Mouse (Mus musculus): ENCODE data around the gene Gm3893. TPM values are rescaled to one million over a fixed set of nuclear protein-coding genes. Genes with fewer than 3 reads are reported as not detected.

Gene Gm3893
- not detected for total RNA-seq (2023)

GRCm38 (mm10) chr4:42090907-42091306 lies at the start of gene Gm3893:
Gm3893 (plus strand) TSS chr4:42091207.

GRCm38 (mm10) chr4:42114517-42114916 lies 23.5 kb downstream of the Gm3893 start, which contains the start of gene Gm13304:
Gm13304 (plus strand) TSS chr4:42114817.

Other genes starting within 250 kb of the Gm3893 start
- gene Gm21541, start 187.6 kb upstream of the Gm3893 start, total RNA-seq (2023), result not detected
- gene Gm20878, start 149.6 kb upstream of the Gm3893 start, total RNA-seq (2023), result 1 to 10 TPM; 1.8 to 4.2 TPM
- not detected for gene Fam205a4, start 125.1 kb upstream of the Gm3893 start, total RNA-seq (2023)
- not detected for gene Gm21093, start 56.5 kb upstream of the Gm3893 start, total RNA-seq (2023)
- not detected for gene Gm13304, start 23.6 kb downstream of the Gm3893 start, total RNA-seq (2023)
- not detected for gene Gm13306, start 62.2 kb downstream of the Gm3893 start, total RNA-seq (2023)
- not detected for gene Gm13305, start 77.4 kb downstream of the Gm3893 start, total RNA-seq (2023)
- not detected for gene Gm10600, start 149.4 kb downstream of the Gm3893 start, total RNA-seq (2023)
- gene Ccl21b, start 164.6 kb downstream of the Gm3893 start, total RNA-seq (2023), result not detected
- not detected for gene Gm21953, start 203.1 kb downstream of the Gm3893 start, total RNA-seq (2023)
- not detected for gene Fam205a3, start 227.1 kb downstream of the Gm3893 start, total RNA-seq (2023)